Mouse (Mus musculus): ENCODE measurements around the gene Car15. TPM values are rescaled to one million over a fixed set of nuclear protein-coding genes. Genes with fewer than 3 reads are reported as not detected.
A peak's percentile ranks its signal among the peaks of the same experiment; 100 is the strongest.

Gene Car15
- polyA plus RNA-seq, 1 experiment from 2014 or later = 2.8 TPM

DNA sequence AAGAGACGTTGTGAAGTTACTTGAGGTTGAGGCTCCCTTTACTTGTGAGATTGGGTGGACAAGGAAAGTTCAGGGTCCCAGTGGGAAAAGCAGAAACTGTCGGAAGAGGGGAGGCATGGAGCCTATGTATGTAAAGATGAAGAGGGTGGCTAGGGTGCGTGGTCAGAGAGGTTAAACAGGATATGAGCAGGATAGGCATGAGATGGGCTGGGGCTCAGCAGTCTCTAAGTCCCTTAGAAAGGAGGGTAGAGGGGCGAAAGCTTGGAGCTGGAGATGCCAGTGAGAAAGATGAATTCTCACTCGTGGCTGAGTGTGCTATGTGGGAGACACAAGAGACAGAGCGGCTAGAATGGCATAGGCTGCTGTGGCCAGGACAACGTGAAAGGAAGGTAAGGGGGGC lies 5.3 kb downstream of the Car15 start, which contains the start of gene B830017H08Rik:
B830017H08Rik (plus strand) TSS at position 301 of the 400 bp plus-strand sequence.
- 26% methylated on average over 7 of the region's 7 CpGs for WGBS
- no peaks in the 10 kb centered on the region for H3K9me3 ChIP-seq (replicated peaks)
- peaks cover 46% of the 10 kb centered on the region for H3K27me3 ChIP-seq (replicated peaks)
- peak within 1 kb of the TSS; percentile 74 for H3K9ac ChIP-seq (replicated peaks)
- peak within 1 kb of the TSS; percentile 88 for H3K27ac ChIP-seq (replicated peaks)
- peak within 1 kb of the TSS; percentile 67 for H3K4me3 ChIP-seq (replicated peaks)
- ATAC-seq (ENCODE audit: low FRiP score) = no peak
- H3K36me3 ChIP-seq = no peaks in the 10 kb centered on the region
- peaks cover 43% of the 10 kb centered on the region for H3K4me1 ChIP-seq
- peak within 1 kb of the TSS; percentile 92 for H3K4me2 ChIP-seq

DNA sequence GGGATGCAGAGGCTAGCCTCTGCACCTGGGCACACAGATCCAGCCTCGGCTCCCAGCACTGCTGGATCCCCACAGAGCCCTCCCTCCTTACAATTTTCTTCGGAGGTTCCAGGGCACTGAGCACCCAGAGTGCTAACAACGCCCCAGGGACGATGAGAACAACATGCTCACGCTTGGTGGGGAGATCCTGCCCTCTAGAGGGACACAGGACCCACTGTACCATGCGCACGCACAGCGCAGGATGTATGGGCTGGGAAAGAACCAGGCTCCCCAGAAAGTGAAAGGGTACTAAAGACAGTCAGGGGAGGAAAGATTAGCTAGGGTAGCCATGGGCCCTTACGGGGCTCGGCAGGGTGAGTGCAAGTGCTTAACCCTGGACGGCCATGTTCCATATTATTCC lies 6.4 kb downstream of the Car15 start:
- H3K36me3 ChIP-seq = no peaks in the 10 kb centered on the region
- H3K27me3 ChIP-seq (replicated peaks) = peaks cover 40% of the 10 kb centered on the region
- no peak overlapping the region for H3K4me2 ChIP-seq
- ATAC-seq (ENCODE audit: low FRiP score) = no peak
- H3K4me1 ChIP-seq = peaks cover 43% of the 10 kb centered on the region
- no peak overlapping the region for H3K4me3 ChIP-seq (replicated peaks)
- H3K9ac ChIP-seq (replicated peaks) = no peak overlapping the region
- H3K27ac ChIP-seq (replicated peaks) = no peak overlapping the region
- WGBS = 12% methylated on average over 11 of the region's 11 CpGs
- no peaks in the 10 kb centered on the region for H3K9me3 ChIP-seq (replicated peaks)

DNA sequence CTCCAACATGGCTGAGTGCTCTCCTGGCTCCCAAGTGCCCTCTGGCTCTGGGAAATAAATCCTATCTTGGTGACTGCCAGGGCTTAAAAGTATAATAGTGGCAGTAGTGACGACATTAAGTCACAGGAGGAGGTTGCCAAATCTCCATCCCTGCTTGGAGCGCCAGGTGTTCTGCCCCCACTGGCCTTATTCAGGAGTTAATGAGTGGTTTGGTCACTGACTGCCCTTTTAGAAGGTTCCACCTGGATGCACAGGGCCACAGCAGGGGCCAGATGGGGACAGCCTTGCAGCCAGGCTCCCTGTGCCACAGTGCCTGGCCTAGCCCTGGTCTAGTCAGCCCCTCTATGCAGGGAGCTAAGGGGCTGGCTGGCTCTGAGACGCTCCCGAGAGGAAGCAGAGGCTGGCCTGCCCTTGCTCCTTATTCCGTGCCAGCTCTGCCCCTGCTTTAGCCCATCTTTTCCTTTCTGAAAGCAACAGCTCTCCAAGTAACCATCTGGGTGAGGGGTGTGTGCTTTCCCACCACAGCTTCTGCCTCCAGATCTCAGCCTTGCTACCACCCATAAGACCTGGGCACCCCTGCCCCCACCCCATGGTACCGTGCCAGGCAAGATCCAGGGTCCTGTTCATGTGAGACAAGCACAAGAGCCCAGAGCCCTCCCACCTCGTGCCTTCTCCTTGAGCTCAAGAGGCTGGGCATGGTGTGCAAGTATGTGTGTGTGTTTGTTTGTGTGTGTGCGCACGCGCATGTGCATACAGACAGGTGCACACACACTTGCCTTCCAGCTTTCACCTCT lies 7.6 kb downstream of the Car15 start:
- H3K4me1 ChIP-seq = peaks cover 39% of the 10 kb centered on the region
- no peaks in the 10 kb centered on the region for H3K36me3 ChIP-seq
- peaks cover 29% of the 10 kb centered on the region for H3K27me3 ChIP-seq (replicated peaks)
- WGBS = 72% methylated on average over 10 of the region's 10 CpGs
- H3K4me2 ChIP-seq = no peak overlapping the region
- no peak overlapping the region for H3K9ac ChIP-seq (replicated peaks)
- H3K9me3 ChIP-seq (replicated peaks) = no peaks in the 10 kb centered on the region
- H3K27ac ChIP-seq (replicated peaks) = no peak overlapping the region
- no peak for ATAC-seq (ENCODE audit: low FRiP score)
- H3K4me3 ChIP-seq (replicated peaks) = no peak overlapping the region

DNA sequence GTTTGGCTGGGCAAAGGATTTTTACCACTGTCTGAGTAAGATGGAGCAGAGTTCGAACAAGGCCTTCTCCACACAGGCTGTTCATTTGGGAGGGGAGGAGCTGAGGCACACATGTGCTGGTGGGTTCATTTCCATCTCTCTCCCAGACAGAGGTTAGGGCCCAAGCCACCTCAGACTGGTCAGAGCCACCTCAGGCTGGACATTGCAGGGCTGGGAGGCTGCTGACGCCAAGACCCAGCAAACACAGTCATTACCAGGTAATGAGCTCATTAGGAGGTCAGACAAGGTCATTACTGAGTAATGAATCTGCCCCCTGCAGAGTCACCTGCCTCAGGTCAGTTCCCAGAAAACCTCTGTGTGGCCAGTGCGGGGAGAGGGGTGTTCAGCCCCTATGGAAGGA lies 9.3 kb downstream of the Car15 start:
- no peaks in the 10 kb centered on the region for H3K36me3 ChIP-seq
- no peak overlapping the region for H3K27ac ChIP-seq (replicated peaks)
- no peak overlapping the region for H3K9ac ChIP-seq (replicated peaks)
- peaks cover 25% of the 10 kb centered on the region for H3K27me3 ChIP-seq (replicated peaks)
- no peak overlapping the region for H3K4me2 ChIP-seq
- peaks cover 22% of the 10 kb centered on the region for H3K4me1 ChIP-seq
- WGBS = 67% methylated on average over 3 of the region's 3 CpGs
- H3K4me3 ChIP-seq (replicated peaks) = no peak overlapping the region
- no peak for ATAC-seq (ENCODE audit: low FRiP score)
- H3K9me3 ChIP-seq (replicated peaks) = no peaks in the 10 kb centered on the region

DNA sequence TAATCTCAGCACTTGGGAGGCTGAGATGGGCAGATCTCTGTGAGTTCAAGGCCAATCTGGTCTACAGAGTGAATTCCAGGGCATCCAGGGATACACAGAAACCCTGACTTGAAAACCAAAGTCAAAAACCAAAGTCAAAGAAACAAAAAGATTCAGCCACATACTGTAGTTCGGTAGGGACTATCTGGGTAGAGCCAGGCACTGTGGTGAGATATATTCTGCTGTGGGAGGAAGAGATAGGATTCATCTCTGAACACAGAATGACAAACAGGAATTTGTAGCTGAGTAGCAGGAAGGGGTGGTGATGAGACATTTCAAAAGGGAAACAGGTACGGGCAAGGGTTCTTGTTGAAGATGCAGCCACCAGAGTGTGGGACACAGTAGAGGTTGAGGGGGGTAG lies 9.9 kb downstream of the Car15 start:
- H3K4me3 ChIP-seq (replicated peaks) = no peak overlapping the region
- H3K27me3 ChIP-seq (replicated peaks) = peaks cover 25% of the 10 kb centered on the region
- no peak overlapping the region for H3K4me2 ChIP-seq
- H3K9me3 ChIP-seq (replicated peaks) = no peaks in the 10 kb centered on the region
- H3K36me3 ChIP-seq = no peaks in the 10 kb centered on the region
- 91% methylated on average over 2 of the region's 2 CpGs for WGBS
- no peak for ATAC-seq (ENCODE audit: low FRiP score)
- H3K27ac ChIP-seq (replicated peaks) = no peak overlapping the region
- H3K4me1 ChIP-seq = peaks cover 21% of the 10 kb centered on the region
- H3K9ac ChIP-seq (replicated peaks) = no peak overlapping the region

DNA sequence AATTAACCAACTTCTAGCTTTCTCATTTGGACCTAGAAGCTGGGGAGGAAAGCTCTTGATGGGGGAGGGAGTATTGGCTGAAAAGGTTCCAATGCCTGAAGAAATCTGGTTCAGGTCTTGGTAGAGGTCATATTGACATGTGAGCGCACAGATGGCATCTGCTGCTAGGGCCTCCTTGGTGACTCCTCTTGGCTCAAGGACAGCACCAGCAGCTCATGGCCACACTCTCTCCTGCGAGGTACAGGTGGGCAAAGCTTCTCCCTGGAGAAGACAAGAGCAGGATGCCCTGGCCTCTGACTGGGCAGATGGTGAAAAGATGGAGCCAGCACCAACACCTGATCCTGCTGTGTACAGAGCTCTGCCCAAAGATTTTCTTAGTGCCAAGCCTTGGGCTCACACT lies 11.7 kb downstream of the Car15 start:
- peaks cover 18% of the 10 kb centered on the region for H3K27me3 ChIP-seq (replicated peaks)
- no peaks in the 10 kb centered on the region for H3K9me3 ChIP-seq (replicated peaks)
- no peaks in the 10 kb centered on the region for H3K36me3 ChIP-seq
- H3K4me2 ChIP-seq = no peak overlapping the region
- ATAC-seq (ENCODE audit: low FRiP score) = no peak
- H3K27ac ChIP-seq (replicated peaks) = no peak overlapping the region
- 81% methylated on average over 2 of the region's 2 CpGs for WGBS
- H3K4me3 ChIP-seq (replicated peaks) = no peak overlapping the region
- peaks cover 3% of the 10 kb centered on the region for H3K4me1 ChIP-seq
- no peak overlapping the region for H3K9ac ChIP-seq (replicated peaks)

DNA sequence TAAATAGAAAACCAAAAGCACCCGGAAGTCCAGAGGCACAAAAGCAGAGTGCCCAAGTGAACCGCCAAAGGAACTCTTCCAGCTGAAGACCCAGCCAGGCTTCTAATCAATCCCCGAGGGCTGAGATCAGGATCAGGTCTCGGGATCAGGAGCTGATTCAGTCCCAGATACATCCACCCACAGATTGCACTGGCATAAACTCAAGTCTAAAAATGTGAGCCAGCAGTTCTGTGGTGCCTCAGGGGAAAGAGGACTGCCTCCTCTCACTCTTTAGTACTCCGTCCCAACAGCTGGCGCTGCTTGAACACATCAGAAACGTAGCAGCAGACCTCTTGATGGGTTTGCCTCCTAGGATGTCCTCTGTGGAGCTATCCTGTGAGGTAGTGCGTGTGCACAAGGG lies 21.6 kb downstream of the Car15 start:
- 85% methylated on average over 8 of the region's 8 CpGs for WGBS
- H3K4me1 ChIP-seq = peaks cover 17% of the 10 kb centered on the region
- H3K36me3 ChIP-seq = no peaks in the 10 kb centered on the region
- H3K4me3 ChIP-seq (replicated peaks) = no peak overlapping the region
- H3K27ac ChIP-seq (replicated peaks) = peak overlapping the region; percentile 72
- no peaks in the 10 kb centered on the region for H3K9me3 ChIP-seq (replicated peaks)
- H3K27me3 ChIP-seq (replicated peaks) = peaks cover 40% of the 10 kb centered on the region
- peak overlapping the region; percentile 52; the same call in 1 of the 2 replicates for H3K9ac ChIP-seq (replicated peaks)
- peak overlapping the region; percentile 77 for H3K4me2 ChIP-seq
- no peak for ATAC-seq (ENCODE audit: low FRiP score)

DNA sequence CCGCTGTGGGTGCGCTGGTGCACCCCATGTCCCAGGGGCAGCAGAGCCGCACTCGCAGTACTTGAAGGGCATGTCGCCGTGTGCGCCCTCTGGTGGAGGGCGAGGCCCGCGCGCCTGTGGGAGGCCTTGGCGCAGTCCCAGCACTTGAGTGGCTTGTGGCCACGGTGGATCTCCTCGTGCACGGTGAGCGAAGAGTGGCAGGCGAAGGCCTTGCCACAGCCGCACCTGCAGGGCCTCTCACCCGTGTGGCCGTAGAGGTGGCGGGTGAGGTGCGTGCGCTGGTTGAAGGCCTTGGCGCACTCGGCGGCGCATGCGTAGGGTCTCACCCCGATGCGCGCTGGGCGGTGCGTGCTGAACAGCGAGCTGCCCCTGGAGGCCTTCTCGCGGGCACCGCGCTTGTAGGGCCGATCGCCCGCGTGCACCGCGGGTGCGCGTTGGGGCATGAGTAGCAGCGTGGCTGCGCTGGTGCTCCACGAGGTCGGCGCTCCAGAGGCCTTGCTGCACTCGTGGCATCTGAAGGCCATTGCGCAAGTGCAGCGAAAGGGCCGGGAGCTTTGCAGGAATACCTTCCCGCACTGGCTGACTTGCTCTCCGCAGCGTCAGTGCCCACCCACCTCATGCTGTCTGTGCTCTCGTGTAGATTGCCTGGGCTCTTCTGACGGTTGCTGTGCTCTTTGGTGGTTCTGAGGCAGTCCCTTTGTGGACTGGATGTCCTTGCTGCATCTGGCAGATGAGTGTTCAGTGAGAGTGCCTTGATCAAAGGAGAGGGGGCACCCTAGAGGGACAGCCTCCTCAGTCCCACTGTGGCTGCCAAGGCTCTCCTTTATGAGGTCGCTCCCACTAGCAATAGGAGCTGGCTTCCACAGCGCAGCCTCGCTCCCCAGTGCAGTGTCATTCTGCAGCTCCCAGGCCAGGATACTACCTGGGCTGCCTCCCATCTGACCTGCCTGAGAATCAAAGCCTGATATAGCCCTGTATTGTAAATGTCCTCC lies 22.5 kb downstream of the Car15 start:
- Histone ChIP-seq H3K9me3 (replicated peaks) (no peaks in the 10 kb centered on the region), H3K4me2 (peak overlapping the region; percentile 77), H3K27me3 (replicated peaks) (peaks cover 41% of the 10 kb centered on the region), H3K36me3 (no peaks in the 10 kb centered on the region), H3K4me1 (peaks cover 17% of the 10 kb centered on the region), H3K9ac (replicated peaks) (peak overlapping the region; percentile 52), H3K27ac (replicated peaks) (peak overlapping the region; percentile 72), H3K4me3 (replicated peaks) (peak overlapping the region; percentile 49)
- peak; percentile 91 for ATAC-seq (ENCODE audit: low FRiP score)
- 1% methylated on average over 63 of the region's 63 CpGs for WGBS

DNA sequence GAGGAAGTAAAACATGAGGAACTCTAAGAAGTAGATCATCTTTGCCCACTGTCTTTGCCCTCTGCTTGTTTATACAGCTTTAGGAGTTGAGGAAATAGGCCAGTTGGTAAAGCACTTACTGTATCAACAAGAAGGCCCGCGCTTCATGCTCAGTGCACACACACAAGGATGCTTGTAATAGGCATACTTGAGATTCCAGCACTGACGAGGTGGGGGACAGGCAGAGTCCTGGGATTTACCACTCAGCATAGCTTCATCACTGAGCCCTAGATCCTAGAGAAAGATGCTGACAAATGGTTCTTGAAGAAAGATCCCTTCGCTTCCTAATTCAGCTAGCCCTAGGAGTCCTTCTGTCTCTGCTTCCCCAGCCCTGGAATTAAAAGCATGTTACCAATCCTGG lies 25.0 kb downstream of the Car15 start:
- no peak overlapping the region for H3K9ac ChIP-seq (replicated peaks)
- ATAC-seq (ENCODE audit: low FRiP score) = no peak
- peaks cover 30% of the 10 kb centered on the region for H3K4me1 ChIP-seq
- 61% methylated on average over 4 of the region's 4 CpGs for WGBS
- H3K9me3 ChIP-seq (replicated peaks) = no peaks in the 10 kb centered on the region
- peaks cover 40% of the 10 kb centered on the region for H3K27me3 ChIP-seq (replicated peaks)
- no peak overlapping the region for H3K4me2 ChIP-seq
- H3K36me3 ChIP-seq = no peaks in the 10 kb centered on the region
- H3K27ac ChIP-seq (replicated peaks) = no peak overlapping the region
- H3K4me3 ChIP-seq (replicated peaks) = no peak overlapping the region

DNA sequence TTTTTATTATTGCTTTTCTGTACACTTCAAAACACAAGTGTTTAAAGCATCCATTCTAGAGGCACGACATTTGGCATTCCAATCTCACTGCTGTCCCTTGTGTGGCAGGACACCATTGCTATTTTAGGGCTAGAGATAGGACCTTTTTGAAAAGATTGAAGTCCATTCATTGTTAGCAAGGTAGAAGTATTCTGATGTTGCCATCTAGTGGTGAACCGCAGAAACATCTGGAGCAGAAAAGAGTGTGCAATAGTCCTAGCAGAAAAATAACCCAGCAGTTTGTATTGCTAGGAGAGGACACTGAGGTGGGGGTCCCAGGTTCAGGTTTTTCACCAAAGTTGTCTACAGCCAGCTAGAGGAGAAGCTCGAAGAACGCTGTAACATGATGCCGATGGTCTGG lies 26.0 kb downstream of the Car15 start:
- ATAC-seq (ENCODE audit: low FRiP score) = no peak
- Histone ChIP-seq H3K4me3 (replicated peaks) (no peak overlapping the region), H3K27me3 (replicated peaks) (peaks cover 36% of the 10 kb centered on the region), H3K9ac (replicated peaks) (no peak overlapping the region), H3K36me3 (no peaks in the 10 kb centered on the region), H3K9me3 (replicated peaks) (no peaks in the 10 kb centered on the region), H3K4me2 (no peak overlapping the region), H3K27ac (replicated peaks) (no peak overlapping the region), H3K4me1 (peaks cover 38% of the 10 kb centered on the region)
- 8% methylated on average over 5 of the region's 5 CpGs for WGBS

DNA sequence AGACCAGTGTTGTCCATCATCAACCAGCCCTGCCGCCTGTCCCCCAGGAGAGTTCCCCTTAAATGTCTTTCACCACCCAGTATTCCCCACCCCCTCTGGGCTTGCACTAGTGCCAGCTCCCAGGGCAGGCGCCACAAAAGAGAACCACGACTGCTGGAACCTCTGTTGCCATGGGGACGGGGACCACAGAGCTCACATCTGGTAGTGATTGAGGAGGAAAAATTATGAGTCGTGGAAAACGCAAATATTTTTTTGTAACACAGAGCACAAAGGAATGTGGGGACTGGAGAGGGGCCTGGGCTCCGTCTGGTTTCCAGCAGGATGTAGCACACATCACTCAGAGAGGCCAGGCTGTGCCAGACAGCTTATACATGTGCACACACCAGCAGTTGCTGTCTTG lies 28.5 kb downstream of the Car15 start:
- Histone ChIP-seq H3K4me1 (peaks cover 36% of the 10 kb centered on the region), H3K9me3 (replicated peaks) (no peaks in the 10 kb centered on the region), H3K9ac (replicated peaks) (no peak overlapping the region), H3K36me3 (no peaks in the 10 kb centered on the region), H3K4me3 (replicated peaks) (no peak overlapping the region), H3K4me2 (no peak overlapping the region), H3K27ac (replicated peaks) (peak overlapping the region; percentile 43), H3K27me3 (replicated peaks) (peaks cover 44% of the 10 kb centered on the region)
- WGBS = 17% methylated on average over 7 of the region's 7 CpGs
- ATAC-seq (ENCODE audit: low FRiP score) = no peak
